Mouse (Mus musculus) retina, postnatal 7 days (tissue): Measurements from ENCODE around the gene Ctbp2.
A peak's percentile ranks its signal among the peaks of the same experiment; 100 is the strongest.

ENCODE experiments used
- DNase-seq: peaks from one replicate; pipeline ENCODE4 v3.0.0-alpha.2; 2012; ENCODE audit warnings: low read depth, low spot score

The Ctbp2 gene

GRCm38 (mm10) chr7:133041784-133042183 is 82.4 kb downstream of the Ctbp2 start:
- DNase-seq = no peak

GRCm38 (mm10) chr7:133040688-133041345 is 83.3 kb downstream of the Ctbp2 start:
- DNase-seq = no peak

- no peak for DNase-seq
These were observed 84.4 kb downstream of the Ctbp2 start for GRCm38 (mm10) chr7:133039556-133040255.

DNA sequence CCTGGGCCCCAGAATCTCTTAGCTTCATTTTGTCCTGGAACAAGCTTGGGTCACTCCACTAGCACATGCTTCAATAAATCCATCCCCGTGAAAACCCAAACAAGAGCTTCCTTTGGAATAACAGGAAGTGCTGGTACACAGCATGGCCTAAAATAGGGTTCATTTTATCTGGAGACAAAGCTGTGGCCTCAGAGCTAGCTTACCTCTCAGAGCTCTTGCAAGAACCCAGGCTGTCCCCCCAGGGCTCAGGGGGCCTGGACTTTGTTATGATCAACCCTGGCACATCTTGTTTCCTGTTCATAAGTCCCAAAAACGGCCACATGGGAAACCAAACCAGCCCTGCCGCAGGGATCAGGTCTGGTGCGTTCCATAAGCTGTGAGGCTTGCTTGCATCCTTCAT is 86.5 kb downstream of the Ctbp2 start:
- DNase-seq = no peak

GRCm38 (mm10) chr7:133037217-133037616 is 86.9 kb downstream of the Ctbp2 start:
- no peak for DNase-seq

- no peak for DNase-seq
These were observed 88.3 kb downstream of the Ctbp2 start for GRCm38 (mm10) chr7:133035901-133036300.

DNA sequence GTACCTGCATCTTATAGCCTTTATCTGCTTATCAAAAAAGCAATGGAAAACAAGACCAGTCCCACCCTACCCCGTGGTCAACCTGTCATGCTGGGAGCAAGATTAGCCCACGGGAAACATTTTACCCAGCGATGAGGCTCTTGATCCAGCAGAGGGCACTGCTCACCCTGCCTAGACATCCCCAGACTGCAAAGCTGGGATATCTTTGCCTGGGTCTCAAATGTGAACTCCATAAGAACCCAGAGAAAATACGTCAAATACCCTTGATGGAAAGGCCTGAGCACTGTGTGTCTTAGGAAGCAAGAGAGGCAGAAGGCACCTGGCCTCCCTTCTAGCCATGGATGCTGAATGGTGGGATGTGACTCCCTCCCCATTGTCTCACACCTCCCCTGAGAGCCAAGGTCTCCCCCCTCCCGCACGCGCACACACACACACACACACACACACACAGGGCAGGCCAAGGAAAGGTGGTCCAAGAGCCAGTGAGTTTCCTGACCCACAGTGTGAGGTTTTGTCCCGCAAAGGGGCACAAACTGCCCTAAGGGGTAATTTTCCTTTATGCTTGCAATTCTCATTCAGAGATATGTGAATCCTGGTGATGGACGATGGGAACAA is 91.5 kb downstream of the Ctbp2 start:
- peak; percentile 76 for DNase-seq

- no peak for DNase-seq
These were observed 94.6 kb downstream of the Ctbp2 start for GRCm38 (mm10) chr7:133029496-133030047.

GRCm38 (mm10) chr7:133029004-133029403 is 95.2 kb downstream of the Ctbp2 start:
- no peak for DNase-seq

- DNase-seq = no peak
These were observed 96.2 kb downstream of the Ctbp2 start for GRCm38 (mm10) chr7:133027930-133028329.

DNA sequence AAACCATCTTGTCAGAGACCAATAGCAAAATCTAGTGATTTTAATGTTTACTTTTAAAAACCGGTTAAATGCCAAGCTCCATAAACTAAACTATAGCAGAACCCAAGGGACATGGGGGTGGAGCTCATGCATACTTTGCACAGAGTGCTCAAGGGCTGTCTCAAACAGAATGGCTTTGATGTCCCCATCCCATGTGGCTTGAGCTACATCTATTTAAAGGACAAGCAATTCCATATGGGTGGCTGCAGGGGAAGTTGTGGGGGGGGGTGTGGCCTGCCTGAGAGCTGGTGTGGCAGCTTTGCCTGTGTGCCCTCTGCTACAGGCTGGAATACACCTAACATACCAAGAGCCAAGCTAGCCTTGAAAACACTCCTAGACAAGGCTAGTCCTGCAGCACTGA is 99.5 kb downstream of the Ctbp2 start:
- DNase-seq = no peak

DNA sequence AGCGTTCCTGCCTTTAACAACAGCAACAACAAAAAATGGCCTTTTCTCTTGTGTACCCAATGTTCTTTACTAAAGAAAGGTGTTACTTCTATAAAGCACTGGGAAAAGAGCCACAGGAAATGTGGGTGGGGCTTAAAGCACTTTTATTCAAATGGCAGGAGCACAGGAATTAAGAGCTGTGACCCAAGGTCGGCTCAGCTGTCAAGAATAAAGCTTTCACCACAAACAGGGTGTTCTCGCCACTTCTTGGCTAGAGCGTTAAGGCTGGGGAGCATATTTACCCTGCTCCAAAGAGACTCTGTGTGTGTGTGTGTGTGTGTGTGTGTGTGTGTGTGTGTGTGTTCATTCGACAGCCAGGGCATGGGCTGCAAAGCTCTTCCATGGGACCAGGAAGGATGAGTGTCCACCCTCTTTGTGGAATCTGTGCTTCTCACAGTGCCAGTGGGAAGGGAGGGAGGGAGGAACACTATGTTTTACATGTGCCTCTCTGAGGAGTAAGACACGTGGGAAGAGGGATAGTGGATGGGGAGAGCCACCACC is 104.6 kb downstream of the Ctbp2 start:
- DNase-seq = no peak

DNA sequence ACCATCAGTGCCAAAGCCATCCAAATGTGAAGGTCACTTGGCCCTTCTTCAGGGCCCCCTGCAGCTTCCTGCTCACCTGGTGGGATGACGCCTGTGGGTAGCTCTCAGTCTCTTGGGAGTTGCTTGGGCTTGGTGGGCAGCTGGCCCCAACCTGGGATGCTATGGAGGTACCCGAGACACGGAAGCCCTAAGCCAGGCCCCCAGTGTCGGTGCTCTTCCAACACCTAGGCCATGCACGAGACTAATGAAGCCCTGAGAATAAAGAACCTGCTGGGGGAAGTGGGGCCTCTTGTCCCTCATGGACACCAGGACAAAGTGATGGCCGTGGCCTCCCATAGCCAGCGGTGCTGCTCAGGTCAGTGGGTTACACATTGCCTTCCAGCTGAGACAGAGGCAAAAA is 105.2 kb downstream of the Ctbp2 start:
- no peak for DNase-seq

DNA sequence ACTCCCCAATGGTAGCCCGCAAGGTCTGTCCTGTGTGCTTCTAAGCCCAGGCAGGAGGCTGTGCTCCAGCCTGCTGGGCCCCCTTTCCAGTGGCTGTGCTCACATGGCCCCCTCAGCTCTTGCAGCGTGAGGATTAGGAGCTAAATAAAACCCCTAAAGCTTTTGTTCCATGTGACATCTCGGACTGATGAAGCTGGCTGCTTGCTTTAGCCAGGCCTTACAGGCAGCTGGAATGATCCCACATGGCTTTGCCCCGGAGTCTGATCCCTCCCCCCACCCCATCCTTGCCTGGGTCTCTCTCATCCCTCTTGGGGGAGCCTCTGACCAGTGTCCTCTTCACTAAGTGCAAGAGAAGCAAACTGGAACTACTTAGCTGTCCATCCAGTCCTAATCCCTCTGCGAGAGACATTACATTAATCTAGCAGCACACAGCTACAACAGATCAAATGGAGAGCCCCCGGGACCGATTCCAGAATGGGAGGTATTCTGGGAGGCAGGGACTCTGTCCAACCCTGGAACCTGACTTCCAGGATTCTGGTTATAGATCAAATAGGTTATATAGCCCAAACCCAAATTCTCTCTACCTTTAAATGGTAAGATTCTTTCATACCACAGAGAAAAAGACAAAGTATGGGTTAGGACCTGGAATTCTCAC is 108.6 kb downstream of the Ctbp2 start:
- peak; percentile 71 for DNase-seq

- DNase-seq = no peak
These were observed 109.5 kb downstream of the Ctbp2 start for GRCm38 (mm10) chr7:133014631-133015030.

- no peak for DNase-seq
These were observed 110.2 kb downstream of the Ctbp2 start for GRCm38 (mm10) chr7:133013923-133014322.

GRCm38 (mm10) chr7:133012637-133013366 is 111.4 kb downstream of the Ctbp2 start:
- DNase-seq = no peak

DNA sequence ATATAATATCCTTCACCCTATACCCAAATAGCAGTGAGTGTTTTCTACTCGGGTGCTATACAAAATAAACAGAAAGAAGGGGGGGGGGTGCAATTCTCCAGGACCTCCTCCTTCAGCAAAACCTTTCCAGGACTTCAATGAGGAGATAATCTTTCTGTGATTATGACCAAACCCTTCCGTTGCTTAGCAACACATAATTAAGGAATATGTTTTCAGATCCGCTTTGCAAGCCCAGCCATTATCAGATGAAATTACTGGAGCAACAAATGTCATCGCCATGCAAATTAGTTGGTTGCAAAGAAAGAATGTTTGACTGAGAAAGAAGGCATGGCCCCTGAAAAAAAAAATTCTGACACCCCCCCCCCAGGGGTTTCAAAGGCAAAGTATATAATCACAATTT is 112.5 kb downstream of the Ctbp2 start:
- peak; percentile 56 for DNase-seq

GRCm38 (mm10) chr7:133011191-133011590 is 113.0 kb downstream of the Ctbp2 start:
- no peak for DNase-seq

DNA sequence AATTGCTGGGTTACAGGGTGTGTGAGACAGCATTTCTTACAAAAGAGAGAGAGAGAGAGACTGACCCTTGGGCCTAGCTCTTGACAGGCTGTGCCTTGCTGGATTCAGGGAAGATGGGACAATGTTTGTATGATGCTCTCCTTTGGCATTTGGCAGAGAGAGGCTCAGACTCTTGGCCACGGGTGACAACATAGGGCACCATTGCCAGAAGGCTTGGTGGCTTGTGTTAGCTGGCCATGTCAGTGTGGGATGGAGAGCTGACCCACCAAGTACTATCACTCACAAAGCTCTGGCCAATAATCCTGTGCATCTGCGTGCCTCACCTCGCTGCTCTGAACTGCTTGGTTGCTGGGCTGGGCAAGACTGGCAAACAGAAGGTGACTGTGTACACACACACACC is 113.7 kb downstream of the Ctbp2 start:
- DNase-seq = no peak

GRCm38 (mm10) chr7:133009676-133010075 is 114.5 kb downstream of the Ctbp2 start:
- DNase-seq = no peak
